ENCODE assay signal across 15 mouse cellular contexts in genomic region chr2:132024028-132024427, GRCm38 (mm10).
"Had no signal": no experiment of that assay in that cellular context is flagged by ENCODE, and none has a peak within 500 bp of the region (broad histone marks: within the 10 kb centered on the region; RNA-seq: fewer than 3 reads in every experiment).

No protein-coding gene starts in this region.

- H3K27ac ChIP-seq: liver, embryonic 12.5 days; liver, embryonic 14.5 days; midbrain, embryonic 10.5 days; midbrain, embryonic 13.5 days; midbrain, embryonic 15.5 days; neural tube, embryonic 12.5 days; stomach, embryonic 15.5 days; stomach, postnatal 0 days had no signal

- H3K27me3 ChIP-seq: midbrain, embryonic 13.5 days; midbrain, embryonic 15.5 days; neural tube, embryonic 12.5 days had no signal

- DNase-seq: lung, adult 18-20 months; lung, embryonic 14.5 days; lung, postnatal 10 days; right cerebral cortex, postnatal 14 days; thymus, adult 18-20 months; thymus, postnatal 14 days; thymus, postnatal 36 days had no signal

- H3K36me3 ChIP-seq: liver, embryonic 12.5 days; midbrain, embryonic 13.5 days; midbrain, embryonic 15.5 days; stomach, embryonic 15.5 days had no signal

- H3K4me3 ChIP-seq: liver, embryonic 12.5 days; midbrain, embryonic 10.5 days; midbrain, embryonic 13.5 days; midbrain, embryonic 15.5 days; neural tube, embryonic 12.5 days; stomach, embryonic 15.5 days had no signal
